Mouse (Mus musculus): ENCODE data around the gene Fam69b. TPM values are rescaled to one million over a fixed set of nuclear protein-coding genes. Genes with fewer than 3 reads are reported as not detected.

Gene Fam69b
- total RNA-seq, 2 experiments from 2014 or later: 26.4 to 28.3 TPM

- DNase-seq: no peak
- intact Hi-C loops (cut with DNase I): no loop called here
These were observed 31.4 kb upstream of the Fam69b start for GRCm38 (mm10) chr2:26596898-26597297.

GRCm38 (mm10) chr2:26597810-26598209 lies 30.4 kb upstream of the Fam69b start:
- intact Hi-C loops (cut with DNase I): no loop called here
- DNase-seq: no peak

- intact Hi-C loops (cut with DNase I): no loop called here
- no peak for DNase-seq
These were observed 29.8 kb upstream of the Fam69b start for GRCm38 (mm10) chr2:26598462-26598861.

- no peak for DNase-seq
- intact Hi-C loops (cut with DNase I): no loop called here
These were observed 28.3 kb upstream of the Fam69b start for GRCm38 (mm10) chr2:26599965-26600364.

GRCm38 (mm10) chr2:26600664-26601063 lies 27.6 kb upstream of the Fam69b start:
- no peak for DNase-seq
- intact Hi-C loops (cut with DNase I): no loop called here

GRCm38 (mm10) chr2:26601595-26601994 lies 26.7 kb upstream of the Fam69b start:
- intact Hi-C loops (cut with DNase I): no loop called here

GRCm38 (mm10) chr2:26602631-26603030 lies 25.6 kb upstream of the Fam69b start:
- intact Hi-C loops (cut with DNase I): no loop called here
- DNase-seq: peak in 1 of 2 experiments; percentile 2

More at GRCm38 (mm10) chr2:26601595-26601994, 26.7 kb upstream of the Fam69b start:
- DNase-seq: no peak

GRCm38 (mm10) chr2:26603159-26603558 lies 25.1 kb upstream of the Fam69b start:
- DNase-seq: peak in 1 of 2 experiments; percentile 30
- intact Hi-C loops (cut with DNase I): no loop called here

GRCm38 (mm10) chr2:26603720-26604671 lies 24.3 kb upstream of the Fam69b start, which contains the start of gene Agpat2:
Agpat2 (minus strand) TSS chr2:26604417.
- peak; percentile 75 to 82 for DNase-seq
- intact Hi-C loops (cut with DNase I): loop anchor here (1.0 kb wide), 1 partner anchor 36 kb away; no protein-coding TSS in a partner anchor

- intact Hi-C loops (cut with DNase I): no loop called here
- DNase-seq: peak in 1 of 2 experiments; percentile 5
These were observed 22.9 kb upstream of the Fam69b start for GRCm38 (mm10) chr2:26605331-26605730.

GRCm38 (mm10) chr2:26606579-26606978 lies 21.7 kb upstream of the Fam69b start:
- DNase-seq: no peak
- intact Hi-C loops (cut with DNase I): no loop called here

GRCm38 (mm10) chr2:26607056-26607910 lies 21.0 kb upstream of the Fam69b start:
- DNase-seq: peak; percentile 67 to 68
- intact Hi-C loops (cut with DNase I): no loop called here

- DNase-seq: no peak
- intact Hi-C loops (cut with DNase I): no loop called here
These were observed 19.5 kb upstream of the Fam69b start for GRCm38 (mm10) chr2:26608781-26609180.

- DNase-seq: peak in 1 of 2 experiments; percentile 53
- intact Hi-C loops (cut with DNase I): no loop called here
These were observed 19.0 kb upstream of the Fam69b start for GRCm38 (mm10) chr2:26609261-26609661.

GRCm38 (mm10) chr2:26610526-26610925 lies 17.7 kb upstream of the Fam69b start:
- intact Hi-C loops (cut with DNase I): no loop called here
- DNase-seq: no peak

GRCm38 (mm10) chr2:26611054-26611453 lies 17.2 kb upstream of the Fam69b start:
- DNase-seq: no peak
- intact Hi-C loops (cut with DNase I): no loop called here

- DNase-seq: no peak
- intact Hi-C loops (cut with DNase I): no loop called here
These were observed 16.4 kb upstream of the Fam69b start for GRCm38 (mm10) chr2:26611896-26612295.

- intact Hi-C loops (cut with DNase I): no loop called here
- no peak for DNase-seq
These were observed 13.4 kb upstream of the Fam69b start for GRCm38 (mm10) chr2:26614903-26615302.

GRCm38 (mm10) chr2:26615459-26616124 lies 12.7 kb upstream of the Fam69b start:
- DNase-seq: no peak
- intact Hi-C loops (cut with DNase I): no loop called here

GRCm38 (mm10) chr2:26617331-26617730 lies 10.9 kb upstream of the Fam69b start:
- no peak for DNase-seq
- intact Hi-C loops (cut with DNase I): no loop called here
